Comparison of ENCODE assay signal across 1 mouse cellular context in the genomic region with DNA sequence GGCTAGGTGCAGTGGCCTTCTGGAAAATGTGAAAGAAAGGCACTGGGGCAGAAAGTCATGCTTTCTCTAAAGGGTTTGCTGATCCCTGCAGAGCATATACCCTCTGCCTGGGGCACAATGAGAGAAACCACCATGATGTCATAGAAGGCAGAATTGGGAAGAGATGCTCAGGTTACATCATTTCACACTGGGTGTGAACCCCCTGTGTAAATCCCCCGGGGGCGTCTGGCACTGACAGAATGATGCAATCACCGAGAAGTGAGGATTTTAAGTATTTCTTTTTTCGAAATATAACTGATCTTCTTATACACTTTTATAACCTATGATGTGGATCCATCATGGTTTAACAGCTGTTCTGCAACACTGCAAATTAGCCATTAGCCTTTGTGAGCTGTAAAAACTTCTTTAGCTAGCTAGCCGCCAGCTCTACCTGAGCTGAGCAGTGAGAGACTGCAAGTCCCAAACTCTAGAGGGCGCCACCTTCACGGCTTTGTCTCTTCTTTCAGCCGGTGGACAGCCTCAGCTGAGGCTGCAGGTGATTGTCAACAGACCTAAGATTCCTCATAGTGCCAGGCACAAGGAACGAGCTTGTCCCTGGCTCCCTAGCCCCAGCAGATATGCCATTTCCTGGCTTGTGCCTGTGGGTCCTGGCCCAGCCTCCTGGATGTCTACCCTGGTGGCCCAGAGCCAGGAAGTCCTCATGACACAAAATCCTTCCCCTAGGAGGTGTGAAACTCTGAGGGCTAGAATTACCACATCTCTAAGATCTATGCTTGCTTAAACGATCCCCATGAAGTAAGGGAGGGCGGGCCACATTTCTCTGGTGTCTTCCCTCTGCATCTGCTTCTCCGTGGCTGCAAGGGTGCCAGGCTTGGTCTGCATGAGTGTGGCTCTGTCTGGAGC.
TF ChIP-seq lines count a peak whose summit lies in the region.

No protein-coding gene starts in this region.

TF ChIP-seq in MEL, 35 proteins besides CTCF, POLR2A, EP300 and RAD21 (continued from another document):
- no peak for TF ChIP-seq GABPA (IDR thresholded peaks at IDR 0.05; ENCODE audit: low read depth, low read length)
- no peak for TF ChIP-seq HCFC1 (IDR thresholded peaks at IDR 0.05; ENCODE audit: low read depth, low read length)
- TF ChIP-seq GATA1 (IDR thresholded peaks at IDR 0.05; ENCODE audit: low read depth, low read length) = no peak
- no peak for TF ChIP-seq POLR2AphosphoS5 (IDR thresholded peaks at IDR 0.05; ENCODE audit: borderline replicate concordance, low read depth, low read length)
- TF ChIP-seq TCF12 (IDR thresholded peaks at IDR 0.05; ENCODE audit: low read depth, low read length) = no peak
